Mouse (Mus musculus): ENCODE measurements around the gene Mettl7a3.

DNA sequence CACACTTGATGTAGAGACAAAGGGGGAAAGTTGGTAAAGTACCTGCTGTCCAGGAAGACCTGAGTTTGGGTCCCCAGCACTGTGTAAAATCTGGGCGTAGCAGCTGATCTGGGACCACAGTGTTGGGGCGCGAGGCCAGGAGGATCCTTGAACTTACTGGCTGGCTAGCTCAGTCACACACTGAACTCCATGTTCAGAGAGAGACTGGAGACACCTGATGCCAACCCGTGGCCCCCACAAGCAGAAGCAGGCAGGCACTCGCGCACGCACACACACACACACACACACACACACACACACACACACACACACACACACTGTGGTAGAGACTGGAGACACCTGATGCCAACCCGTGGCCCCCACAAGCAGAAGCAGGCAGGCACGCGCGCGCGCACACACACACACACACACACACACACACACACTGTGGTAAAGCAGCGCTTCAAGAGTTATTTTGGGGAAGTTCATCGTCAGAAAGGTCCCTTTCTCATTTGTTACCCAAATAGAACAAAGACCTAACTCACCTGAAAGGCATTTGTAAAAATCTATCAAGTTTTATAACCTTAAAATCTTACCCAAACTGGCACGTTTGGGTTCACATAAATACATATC is 53.6 kb downstream of the Mettl7a3 start:
- no peak for TF ChIP-seq CTCF (conservative IDR thresholded peaks at IDR 0.05; ENCODE audit: insufficient read depth, insufficient read length, low read depth, low read length)
- no peak for TF ChIP-seq POLR2A (IDR thresholded peaks at IDR 0.05; ENCODE audit: low read depth, low read length)
